Mouse (Mus musculus) heart, embryonic 10.5 days (tissue): ENCODE data around the gene Krtap8-1. TPM values are rescaled to one million over a fixed set of nuclear protein-coding genes. Genes with fewer than 3 reads are reported as not detected.

ENCODE experiments used
- DNase-seq: peaks from one replicate; pipeline ENCODE4 v3.0.0-alpha.2; 2017; ENCODE audit warnings: low spot score
- H3K27ac ChIP-seq: fragments of 300-500 bp; sonication (generic); 2 replicates; pipeline ENCODE4 v1.5.1; 2016; ENCODE audit warnings: mild to moderate bottlenecking
- H3K27me3 ChIP-seq: fragments of 300-500 bp; sonication (generic); 2 replicates; pipeline ENCODE4 v1.6.1; 2016; ENCODE audit warnings: mild to moderate bottlenecking; ENCODE audit not compliant: poor library complexity, insufficient read depth, severe bottlenecking
- H3K36me3 ChIP-seq: fragments of 300-500 bp; sonication (generic); 2 replicates; pipeline ENCODE4 v1.6.1; 2016; ENCODE audit warnings: mild to moderate bottlenecking, moderate library complexity
- H3K4me1 ChIP-seq: fragments of 300-500 bp; sonication (generic); 2 replicates; pipeline ENCODE4 v1.6.1; 2016; ENCODE audit warnings: mild to moderate bottlenecking
- H3K4me3 ChIP-seq: fragments of 300-500 bp; sonication (generic); 2 replicates; pipeline ENCODE4 v1.5.1; 2016; ENCODE audit warnings: mild to moderate bottlenecking, moderate library complexity
- H3K9me3 ChIP-seq: fragments of 300-500 bp; sonication (generic); 2 replicates; pipeline ENCODE4 v1.6.1; 2016; ENCODE audit warnings: mild to moderate bottlenecking, moderate library complexity
- WGBS: fragments of 180-500 bp; shearing (Covaris S2); methylation state at CpG from one replicate; pipeline ENCODE4 v1.1.7; 2016; 5-methylcytosine and 5-hydroxymethylcytosine counted together
- polyA plus RNA-seq: library from polyadenylated mRNA; unstranded; fragments of >200 nt; fragmentation: Nextera tagmentation; extraction: Ambion mirVana; gene quantifications from 2 replicates; pipeline ENCODE4 v1.2.1, GENCODE M21; 2016

Krtap8-1 gene
- not detected in 2 replicates for polyA plus RNA-seq

DNA sequence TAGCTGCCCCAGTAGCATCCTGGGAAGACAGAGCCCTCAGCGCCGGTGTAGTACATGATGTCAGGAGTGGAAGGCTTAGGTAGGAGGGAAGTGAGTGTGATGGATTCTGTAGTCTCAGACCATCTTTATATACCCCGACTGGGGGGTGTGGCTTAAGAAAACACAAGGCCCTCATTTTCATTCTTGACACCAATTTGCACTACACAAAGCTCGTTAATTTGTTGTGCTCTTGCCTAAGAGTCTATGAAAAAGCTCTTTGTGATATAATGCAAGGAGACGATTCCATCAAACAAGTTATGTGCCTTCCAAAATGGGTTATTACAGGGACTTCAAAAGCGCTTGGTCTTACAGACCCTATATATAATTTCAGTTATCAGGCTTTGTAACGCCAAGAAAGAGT lies at the start of gene Krtap8-1:
Gene Krtap8-1 (minus strand): TSS at position 101 of the 400 bp plus-strand sequence.
- Histone ChIP-seq H3K4me1 (no peaks in the 10 kb centered on the region), H3K4me3 (no peak within 1 kb of the TSS), H3K36me3 (no peaks in the 10 kb centered on the region), H3K27me3 (no peaks in the 10 kb centered on the region), H3K27ac (no peak within 1 kb of the TSS), H3K9me3 (no peaks in the 10 kb centered on the region)
- DNase-seq: no peak
- WGBS: 80% methylated on average over 7 of the region's 7 CpGs

DNA sequence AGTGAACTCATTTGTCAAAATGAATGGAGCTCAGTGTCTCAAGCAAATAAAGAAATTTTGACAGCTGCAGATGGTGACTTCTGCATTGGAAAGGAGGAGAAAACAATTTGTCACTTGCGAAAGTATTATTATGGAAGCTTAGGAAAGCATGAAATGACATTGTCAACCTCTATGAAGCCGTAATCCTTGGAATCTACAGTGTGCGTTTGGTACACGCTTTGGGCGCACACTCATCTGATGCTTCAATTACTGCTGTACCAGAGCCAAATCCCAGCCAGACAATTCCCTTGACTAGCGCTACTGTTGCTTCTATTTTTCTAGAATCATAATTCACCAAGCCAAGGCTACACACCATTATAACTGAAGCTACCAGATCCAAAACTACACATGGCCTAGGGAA lies 49.6 kb upstream of the Krtap8-1 start:
- Histone ChIP-seq H3K27me3 (no peaks in the 10 kb centered on the region), H3K4me3 (no peak overlapping the region), H3K4me1 (no peaks in the 10 kb centered on the region), H3K36me3 (no peaks in the 10 kb centered on the region), H3K27ac (no peak overlapping the region), H3K9me3 (no peaks in the 10 kb centered on the region)
- WGBS: 92% methylated on average over 6 of the region's 6 CpGs
- no peak for DNase-seq

DNA sequence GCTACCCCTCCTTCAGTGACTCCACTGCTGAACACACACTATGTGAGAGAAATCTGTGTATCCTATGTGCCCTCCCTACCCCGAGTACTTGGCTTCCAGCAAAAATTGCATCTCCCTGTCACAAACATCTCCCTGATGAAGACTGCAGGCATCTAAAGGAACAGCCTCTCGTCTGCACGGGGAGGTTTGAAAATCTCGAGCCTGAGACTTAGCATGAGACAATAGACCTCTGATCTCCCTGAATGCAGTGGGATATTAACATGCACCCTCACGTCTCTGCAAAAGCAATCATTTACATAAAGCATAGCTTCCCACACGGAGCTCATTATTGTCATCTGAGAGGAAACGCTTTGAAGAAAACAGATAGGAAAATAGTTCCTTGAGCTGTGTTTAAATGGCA lies 42.8 kb upstream of the Krtap8-1 start:
- Histone ChIP-seq H3K36me3 (no peaks in the 10 kb centered on the region), H3K4me3 (no peak overlapping the region), H3K9me3 (no peaks in the 10 kb centered on the region), H3K4me1 (no peaks in the 10 kb centered on the region), H3K27me3 (no peaks in the 10 kb centered on the region), H3K27ac (no peak overlapping the region)
- WGBS: 64% methylated on average over 7 of the region's 7 CpGs
- no peak for DNase-seq

DNA sequence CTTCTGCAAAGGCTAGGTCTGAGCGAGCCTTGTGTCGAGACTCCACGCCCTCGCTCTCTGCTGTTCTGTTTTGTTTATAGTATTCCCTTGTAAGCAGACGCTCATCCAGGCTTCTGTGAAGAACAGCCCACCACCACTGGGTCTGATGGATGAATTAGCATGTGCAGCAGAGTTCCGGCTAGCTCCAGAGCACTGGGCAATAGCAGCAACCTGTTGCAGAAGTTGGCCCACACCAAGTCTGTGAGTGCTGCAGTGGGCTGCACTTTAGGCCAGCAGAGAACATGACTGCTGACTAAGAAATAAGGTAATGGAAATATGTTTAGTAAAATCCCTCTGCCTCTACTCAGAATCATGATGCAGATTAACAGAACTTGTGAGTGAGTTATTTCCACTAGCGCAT lies 42.1 kb upstream of the Krtap8-1 start:
- Histone ChIP-seq H3K27me3 (no peaks in the 10 kb centered on the region), H3K27ac (no peak overlapping the region), H3K4me3 (no peak overlapping the region), H3K4me1 (no peaks in the 10 kb centered on the region), H3K9me3 (no peaks in the 10 kb centered on the region), H3K36me3 (no peaks in the 10 kb centered on the region)
- 78% methylated on average over 7 of the region's 7 CpGs for WGBS
- no peak for DNase-seq

DNA sequence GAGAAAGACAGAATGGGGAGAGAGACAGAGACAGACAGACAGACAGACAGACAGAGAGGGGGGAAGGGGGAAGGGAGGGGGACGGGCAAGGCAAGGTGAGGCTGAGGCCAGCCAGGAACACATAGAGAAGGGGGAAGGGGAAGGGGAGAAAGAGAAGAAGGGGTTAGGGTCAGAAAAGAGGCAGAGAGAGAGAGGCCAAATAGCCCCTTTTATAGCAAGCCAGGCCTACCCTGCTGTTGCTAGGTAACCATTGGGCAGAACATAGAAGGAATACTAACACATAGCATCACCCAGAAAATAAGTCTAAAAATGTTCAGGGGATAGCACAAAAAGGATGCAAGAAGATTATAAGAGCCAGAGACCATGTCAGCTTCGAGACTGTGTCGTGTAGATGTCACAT lies 40.6 kb upstream of the Krtap8-1 start:
- no peaks in the 10 kb centered on the region for H3K27me3 ChIP-seq
- no peaks in the 10 kb centered on the region for H3K4me1 ChIP-seq
- no peak overlapping the region for H3K27ac ChIP-seq
- H3K4me3 ChIP-seq: no peak overlapping the region
- DNase-seq: no peak
- WGBS: 76% methylated on average over 3 of the region's 3 CpGs
- no peaks in the 10 kb centered on the region for H3K36me3 ChIP-seq
- no peaks in the 10 kb centered on the region for H3K9me3 ChIP-seq

DNA sequence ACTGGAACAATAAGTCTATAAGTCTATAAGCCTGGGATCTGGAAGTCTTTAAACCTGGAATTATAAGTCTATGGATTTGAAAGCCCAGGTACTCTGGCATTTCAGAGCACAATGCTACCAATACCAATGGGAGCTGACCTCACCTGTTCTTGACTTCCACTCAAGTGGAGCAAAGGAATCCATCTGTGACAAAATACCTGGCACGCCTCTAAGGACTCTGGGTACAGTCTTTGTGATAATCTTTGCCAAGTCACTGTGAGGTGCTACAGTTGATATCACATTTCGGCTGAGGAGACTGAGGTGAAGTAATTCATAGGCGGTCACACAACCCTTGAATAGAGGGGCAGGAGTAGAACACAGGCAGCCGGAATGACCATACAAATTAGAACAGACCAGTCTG lies 33.2 kb upstream of the Krtap8-1 start:
- DNase-seq: no peak
- Histone ChIP-seq H3K9me3 (no peaks in the 10 kb centered on the region), H3K4me1 (no peaks in the 10 kb centered on the region), H3K36me3 (no peaks in the 10 kb centered on the region), H3K27me3 (no peaks in the 10 kb centered on the region), H3K27ac (no peak overlapping the region), H3K4me3 (no peak overlapping the region)
- 86% methylated on average over 4 of the region's 4 CpGs for WGBS

DNA sequence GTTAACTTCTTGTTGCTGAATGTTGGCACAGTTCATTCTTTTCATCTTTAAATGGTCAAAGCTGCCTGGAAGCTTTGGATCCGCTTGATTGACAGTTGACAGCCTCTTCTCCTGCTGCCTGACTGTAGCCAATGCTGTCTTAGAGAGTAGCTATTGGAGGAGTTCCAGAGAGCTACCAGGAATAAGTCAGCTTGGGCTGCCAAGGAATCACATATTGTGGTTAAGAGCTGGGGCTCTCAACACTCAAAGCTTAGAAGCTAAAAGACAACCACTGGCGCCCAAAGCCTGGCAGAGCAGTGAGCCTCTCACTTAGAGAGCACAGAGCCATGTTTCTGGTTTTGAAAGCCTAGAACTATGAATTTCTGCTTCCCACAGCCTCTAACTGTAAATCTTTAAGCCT lies 32.8 kb upstream of the Krtap8-1 start:
- H3K4me1 ChIP-seq: no peaks in the 10 kb centered on the region
- WGBS: 83% methylated on average over 2 of the region's 2 CpGs
- H3K9me3 ChIP-seq: no peaks in the 10 kb centered on the region
- no peak overlapping the region for H3K4me3 ChIP-seq
- H3K27me3 ChIP-seq: no peaks in the 10 kb centered on the region
- DNase-seq: no peak
- H3K27ac ChIP-seq: no peak overlapping the region
- no peaks in the 10 kb centered on the region for H3K36me3 ChIP-seq

DNA sequence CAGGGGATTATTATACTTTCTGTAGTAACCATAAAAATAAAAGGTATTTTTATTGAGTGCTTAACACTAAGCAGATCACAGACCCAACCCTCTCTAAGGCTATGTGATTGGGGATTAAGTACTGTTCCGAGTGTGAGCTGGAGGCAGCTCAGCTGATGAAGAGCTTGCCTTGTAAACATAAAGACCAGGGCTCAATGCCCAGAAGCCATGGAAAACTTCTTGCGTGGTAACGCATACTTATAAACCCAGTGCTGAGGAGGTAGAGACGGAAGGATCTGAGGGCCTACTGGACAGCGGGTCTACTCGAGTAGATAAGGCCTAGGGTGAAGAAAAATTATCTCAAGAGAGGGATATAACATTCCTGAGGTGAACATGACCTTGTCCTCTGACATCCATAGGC lies 32.3 kb upstream of the Krtap8-1 start:
- Histone ChIP-seq H3K36me3 (no peaks in the 10 kb centered on the region), H3K4me3 (no peak overlapping the region), H3K4me1 (no peaks in the 10 kb centered on the region), H3K27me3 (no peaks in the 10 kb centered on the region), H3K27ac (no peak overlapping the region), H3K9me3 (no peaks in the 10 kb centered on the region)
- no peak for DNase-seq
- whole genome bisulfite sequencing: 74% methylated on average over 6 of the region's 6 CpGs

DNA sequence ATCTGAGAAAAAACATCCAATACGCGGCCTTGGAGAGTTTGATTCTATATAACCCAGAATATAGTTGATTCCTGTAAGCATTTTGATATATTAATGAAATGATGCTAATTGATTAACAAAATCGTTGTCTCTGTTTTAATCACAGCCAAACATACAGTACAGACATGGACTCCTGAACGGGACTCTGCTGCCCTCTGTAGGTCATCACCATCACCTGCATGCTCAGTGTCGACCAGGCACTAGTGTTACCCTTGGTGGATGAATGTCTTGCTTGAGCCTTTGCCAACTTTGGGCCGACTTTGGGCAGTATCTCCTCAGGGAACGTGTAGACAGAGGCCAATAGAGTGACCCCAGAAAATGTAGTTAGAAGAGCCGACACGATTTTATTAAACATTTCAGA lies 29.9 kb upstream of the Krtap8-1 start:
- Histone ChIP-seq H3K27me3 (no peaks in the 10 kb centered on the region), H3K4me3 (no peak overlapping the region), H3K4me1 (no peaks in the 10 kb centered on the region), H3K9me3 (no peaks in the 10 kb centered on the region), H3K27ac (no peak overlapping the region), H3K36me3 (no peaks in the 10 kb centered on the region)
- WGBS: 59% methylated on average over 9 of the region's 9 CpGs
- DNase-seq: no peak

DNA sequence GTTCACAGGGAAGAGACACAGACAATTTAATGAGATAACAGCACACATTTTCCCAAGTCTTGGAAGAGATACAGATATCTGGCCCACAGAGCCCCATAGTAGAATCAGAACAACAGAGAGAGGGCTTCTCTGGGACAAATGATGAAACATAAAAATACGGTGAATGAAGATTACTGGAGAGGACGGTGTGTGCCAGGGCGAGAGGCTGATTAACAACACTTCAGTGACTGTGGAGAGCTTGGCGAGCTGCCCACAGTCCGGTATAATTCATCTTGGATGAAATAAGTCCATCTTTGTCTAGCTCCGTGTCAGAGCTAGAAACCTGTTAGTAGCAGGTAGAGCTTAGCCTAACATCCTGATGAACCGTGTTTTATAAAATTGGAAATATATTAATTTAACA lies 25.7 kb upstream of the Krtap8-1 start:
- Histone ChIP-seq H3K4me3 (no peak overlapping the region), H3K4me1 (no peaks in the 10 kb centered on the region), H3K9me3 (no peaks in the 10 kb centered on the region), H3K27ac (no peak overlapping the region), H3K36me3 (no peaks in the 10 kb centered on the region), H3K27me3 (no peaks in the 10 kb centered on the region)
- WGBS: 80% methylated on average over 7 of the region's 7 CpGs
- no peak for DNase-seq

DNA sequence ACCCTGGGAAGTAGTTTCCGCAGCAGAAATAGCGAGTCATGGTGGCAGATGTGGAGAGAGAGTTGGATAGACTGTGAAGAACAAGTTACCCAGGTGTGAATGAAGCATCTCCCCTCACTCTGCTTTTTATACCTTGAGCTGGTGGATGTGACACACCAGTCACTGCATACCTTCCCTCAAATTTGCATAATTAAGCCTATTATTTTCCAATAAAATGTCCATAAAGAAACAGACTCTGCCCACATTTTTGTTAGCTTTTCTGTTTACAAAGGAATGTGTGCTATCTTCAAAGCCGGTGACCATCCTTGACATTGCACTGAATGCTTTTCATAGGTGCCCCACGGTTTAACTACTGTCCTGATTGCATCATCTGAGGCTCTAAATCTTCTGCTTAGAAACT lies 20.5 kb upstream of the Krtap8-1 start, which contains the start of gene Krtap7-1:
Gene Krtap7-1 (minus strand): TSS at position 101 of the 400 bp plus-strand sequence.
- H3K9me3 ChIP-seq: no peaks in the 10 kb centered on the region
- no peaks in the 10 kb centered on the region for H3K4me1 ChIP-seq
- 75% methylated on average over 4 of the region's 4 CpGs for WGBS
- DNase-seq: no peak
- no peaks in the 10 kb centered on the region for H3K27me3 ChIP-seq
- no peaks in the 10 kb centered on the region for H3K36me3 ChIP-seq
- no peak within 1 kb of the TSS for H3K4me3 ChIP-seq
- no peak within 1 kb of the TSS for H3K27ac ChIP-seq

DNA sequence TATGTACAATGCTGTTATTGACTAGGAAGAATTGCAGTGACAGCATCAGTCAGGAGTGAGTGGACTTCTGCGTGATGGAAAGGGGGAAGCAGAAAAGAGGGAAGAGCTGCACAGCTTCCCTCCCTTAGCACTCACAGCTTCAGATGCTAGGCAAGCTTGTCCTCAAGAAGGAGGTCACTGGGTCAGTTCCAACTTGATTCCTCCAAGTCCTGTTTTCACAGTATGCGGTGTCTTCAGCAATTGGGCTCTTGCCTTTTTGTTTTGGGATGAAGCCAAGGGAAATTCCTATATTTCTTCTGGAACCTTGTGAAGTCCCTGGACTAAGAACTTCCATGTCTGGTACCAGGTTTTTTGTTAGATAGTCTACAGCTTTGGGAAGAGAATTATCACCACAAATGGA lies 15.8 kb upstream of the Krtap8-1 start:
- Histone ChIP-seq H3K4me3 (no peak overlapping the region), H3K27ac (no peak overlapping the region), H3K4me1 (no peaks in the 10 kb centered on the region), H3K36me3 (no peaks in the 10 kb centered on the region), H3K9me3 (no peaks in the 10 kb centered on the region), H3K27me3 (no peaks in the 10 kb centered on the region)
- 83% methylated on average over 2 of the region's 2 CpGs for WGBS
- DNase-seq: no peak

DNA sequence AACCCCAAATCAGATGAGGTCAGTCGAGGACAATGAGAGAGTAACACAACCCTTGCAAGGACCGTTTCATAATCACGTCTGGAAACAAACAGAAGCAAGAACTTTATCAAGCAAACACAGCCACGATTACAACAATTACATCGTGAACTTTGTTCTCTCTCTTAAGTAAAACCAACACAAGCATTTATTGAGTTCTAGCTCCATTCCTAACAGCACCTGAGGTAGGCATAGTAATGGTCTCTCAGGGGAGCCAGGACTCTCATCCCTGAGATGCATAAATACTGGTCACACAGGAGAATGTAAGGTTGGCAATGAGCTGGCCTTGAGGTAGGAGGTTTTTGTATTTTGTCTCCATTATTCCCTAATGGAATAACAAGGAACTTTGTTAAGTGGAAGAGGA lies 14.1 kb upstream of the Krtap8-1 start:
- Histone ChIP-seq H3K27ac (no peak overlapping the region), H3K4me3 (no peak overlapping the region), H3K27me3 (no peaks in the 10 kb centered on the region), H3K36me3 (no peaks in the 10 kb centered on the region), H3K9me3 (no peaks in the 10 kb centered on the region), H3K4me1 (no peaks in the 10 kb centered on the region)
- 80% methylated on average over 5 of the region's 5 CpGs for WGBS
- no peak for DNase-seq

DNA sequence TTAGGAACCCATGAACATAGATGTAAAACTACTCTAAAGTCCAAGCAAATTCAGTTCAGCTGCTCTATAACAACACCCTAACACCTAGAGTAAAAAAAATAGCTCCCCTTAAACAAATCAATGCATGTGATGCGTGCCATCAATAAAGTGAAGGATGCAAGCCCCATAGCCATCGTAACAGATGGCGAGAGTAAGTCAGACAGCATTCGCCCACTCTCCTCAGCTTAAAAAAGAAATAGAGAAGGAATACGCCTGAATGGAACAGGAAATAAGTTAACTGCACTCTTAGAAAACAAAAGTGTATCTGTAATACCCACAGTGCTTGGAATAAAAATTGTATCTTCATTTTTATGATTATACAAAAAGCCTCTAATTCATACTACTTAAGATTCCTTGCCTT lies 9.2 kb upstream of the Krtap8-1 start:
- H3K36me3 ChIP-seq: no peaks in the 10 kb centered on the region
- 88% methylated on average over 5 of the region's 5 CpGs for WGBS
- no peaks in the 10 kb centered on the region for H3K9me3 ChIP-seq
- no peaks in the 10 kb centered on the region for H3K27me3 ChIP-seq
- no peak overlapping the region for H3K27ac ChIP-seq
- H3K4me3 ChIP-seq: no peak overlapping the region
- H3K4me1 ChIP-seq: no peaks in the 10 kb centered on the region
- DNase-seq: no peak
